Mouse (Mus musculus): ENCODE data around the gene Iqcn. TPM values are rescaled to one million over a fixed set of nuclear protein-coding genes. Genes with fewer than 3 reads are reported as not detected.

The Iqcn gene
- total and polyA plus RNA-seq, 3 experiments = not detected

DNA sequence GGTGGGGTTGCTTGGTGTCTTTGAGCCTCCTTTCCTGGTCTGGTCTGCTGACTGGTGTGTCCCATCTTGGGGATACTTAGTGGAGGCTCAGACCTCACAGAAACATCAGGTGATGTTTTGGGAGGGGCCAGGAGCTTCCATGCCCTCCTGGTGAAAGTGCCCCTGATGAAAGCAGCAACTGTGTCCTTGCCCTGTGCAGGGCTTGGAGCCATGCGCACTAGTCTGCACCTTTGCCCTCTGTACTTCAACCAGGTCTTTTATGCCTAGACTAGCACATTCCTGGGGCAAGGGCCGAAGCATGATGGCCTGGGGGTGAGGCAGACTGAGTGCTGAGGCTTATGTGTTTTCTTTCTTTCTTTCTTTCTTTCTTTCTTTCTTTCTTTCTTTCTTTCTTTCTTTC is 37.7 kb upstream of the Iqcn start:
- DNase-seq (ENCODE audit: low read depth, low spot score) = no peak
- Histone ChIP-seq H3K9ac (ENCODE audit: control insufficient read depth, low read depth, low read length, poor library complexity, severe bottlenecking) (no peak overlapping the region), H3K9me3 (replicated peaks; ENCODE audit: insufficient read depth, low read length) (no peaks in the 10 kb centered on the region), H3K36me3 (ENCODE audit: control insufficient read depth in 1 of 2, insufficient read depth in 2 of 2, low read length in 2 of 2) (0 out of 4 replicates have a peak, but pooled peaks cover 0 to 2% of the 10 kb centered on the region in 2 experiments), H3K4me1 (ENCODE audit: control insufficient read depth in 1 of 2, insufficient read depth in 2 of 2, low read length in 2 of 2) (peaks cover 0 to 4% of the 10 kb centered on the region in 2 experiments; a peak in 3 of 4 replicates), H3K79me2 (ENCODE audit: control insufficient read depth, insufficient read depth, low read length, poor library complexity) (no peaks in the 10 kb centered on the region), H3K27me3 (ENCODE audit: control insufficient read depth in 1 of 2, insufficient read depth in 2 of 2, low read length in 2 of 2) (no peaks in the 10 kb centered on the region), H3K27ac (ENCODE audit: control insufficient read depth, low read depth, low read length) (no peak overlapping the region), H3K4me3 (ENCODE audit: control insufficient read depth in 1 of 2, insufficient read depth in 1 of 2, low read depth in 2 of 2, low read length in 2 of 2) (no peak overlapping the region)
- TF ChIP-seq TCF12 (IDR thresholded peaks at IDR 0.05; ENCODE audit: low read depth, low read length) = no peak
- no peak for TF ChIP-seq ZNF384 (IDR thresholded peaks at IDR 0.05; ENCODE audit: low read depth, low read length)
- no peak for TF ChIP-seq E2F4 (IDR thresholded peaks at IDR 0.05; ENCODE audit: borderline replicate concordance, low read depth, low read length)
- no peak for TF ChIP-seq SIN3A (IDR thresholded peaks at IDR 0.05; ENCODE audit: low read length)
- no peak for TF ChIP-seq BHLHE40 (IDR thresholded peaks at IDR 0.05; ENCODE audit: borderline replicate concordance, low read depth, low read length)
- no peak for TF ChIP-seq HCFC1 (IDR thresholded peaks at IDR 0.05; ENCODE audit: low read depth, low read length)
- no peak for TF ChIP-seq MAFK (IDR thresholded peaks at IDR 0.05; ENCODE audit: borderline replicate concordance, low read depth, low read length)
- no peak for TF ChIP-seq MEF2A (IDR thresholded peaks at IDR 0.05; ENCODE audit: extremely low read depth, insufficient replicate concordance, low read depth, low read length, poor library complexity, severe bottlenecking)
- TF ChIP-seq GABPA (IDR thresholded peaks at IDR 0.05; ENCODE audit: low read depth, low read length) = no peak
- no peak for TF ChIP-seq ZC3H11A (IDR thresholded peaks at IDR 0.05; ENCODE audit: low read depth, low read length)

DNA sequence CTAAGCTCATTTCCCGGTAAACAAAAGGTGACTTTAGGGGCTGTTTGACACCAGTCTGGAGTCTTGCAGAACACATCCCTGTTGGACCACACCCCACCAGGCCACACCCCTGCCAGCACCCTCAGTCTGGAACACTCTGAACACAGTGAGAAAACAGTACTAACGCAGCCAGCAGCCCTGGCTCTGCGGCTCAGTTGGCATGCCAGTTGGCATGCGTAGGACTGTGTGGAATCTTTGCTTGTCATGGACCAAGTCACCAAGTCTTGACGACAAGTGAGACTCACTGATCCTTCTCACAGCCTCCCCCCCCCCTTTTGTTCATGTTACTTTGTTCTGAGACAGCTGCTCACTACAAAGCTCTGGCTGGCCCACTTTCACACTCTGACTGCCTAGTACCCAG is 36.2 kb upstream of the Iqcn start:
- Histone ChIP-seq H3K9ac (ENCODE audit: control insufficient read depth, low read depth, low read length, poor library complexity, severe bottlenecking) (no peak overlapping the region), H3K4me3 (ENCODE audit: control insufficient read depth in 1 of 2, insufficient read depth in 1 of 2, low read depth in 2 of 2, low read length in 2 of 2) (no peak overlapping the region), H3K79me2 (ENCODE audit: control insufficient read depth, insufficient read depth, low read length, poor library complexity) (no peaks in the 10 kb centered on the region), H3K4me1 (ENCODE audit: control insufficient read depth in 1 of 2, insufficient read depth in 2 of 2, low read length in 2 of 2) (peaks cover 0 to 7% of the 10 kb centered on the region in 2 experiments; a peak in 2 of 4 replicates), H3K36me3 (ENCODE audit: control insufficient read depth in 1 of 2, insufficient read depth in 2 of 2, low read length in 2 of 2) (0 out of 4 replicates have a peak, but pooled peaks cover 0 to 2% of the 10 kb centered on the region in 2 experiments), H3K27ac (ENCODE audit: control insufficient read depth, low read depth, low read length) (no peak overlapping the region), H3K9me3 (replicated peaks; ENCODE audit: insufficient read depth, low read length) (no peaks in the 10 kb centered on the region), H3K27me3 (ENCODE audit: control insufficient read depth in 1 of 2, insufficient read depth in 2 of 2, low read length in 2 of 2) (no peaks in the 10 kb centered on the region)
- TF ChIP-seq TAL1 (IDR thresholded peaks at IDR 0.05; ENCODE audit: low read length) (no peak), GABPA (IDR thresholded peaks at IDR 0.05; ENCODE audit: low read depth, low read length) (no peak), HCFC1 (IDR thresholded peaks at IDR 0.05; ENCODE audit: low read depth, low read length) (no peak), CTCF (IDR thresholded peaks at IDR 0.05 in 2 of 3, conservative IDR thresholded peaks at IDR 0.05 in 1 of 3; ENCODE audit: control insufficient read depth in 1 of 3, insufficient read depth in 1 of 3, low read depth in 2 of 3, low read length in 3 of 3, poor library complexity in 1 of 3, severe bottlenecking in 1 of 3) (no peak), MAFK (IDR thresholded peaks at IDR 0.05; ENCODE audit: borderline replicate concordance, low read depth, low read length) (no peak), ZC3H11A (IDR thresholded peaks at IDR 0.05; ENCODE audit: low read depth, low read length) (no peak), MEF2A (IDR thresholded peaks at IDR 0.05; ENCODE audit: extremely low read depth, insufficient replicate concordance, low read depth, low read length, poor library complexity, severe bottlenecking) (no peak), TCF12 (IDR thresholded peaks at IDR 0.05; ENCODE audit: low read depth, low read length) (no peak), BHLHE40 (IDR thresholded peaks at IDR 0.05; ENCODE audit: borderline replicate concordance, low read depth, low read length) (no peak), EP300 (IDR thresholded peaks at IDR 0.05; ENCODE audit: low read depth in 1 of 2, low read length in 2 of 2) (no peak), ELF1 (IDR thresholded peaks at IDR 0.05; ENCODE audit: low read depth, low read length) (no peak), NRF1 (IDR thresholded peaks at IDR 0.05; ENCODE audit: insufficient read depth, low read depth, low read length, poor library complexity, severe bottlenecking) (no peak), GATA1 (IDR thresholded peaks at IDR 0.05; ENCODE audit: low read depth, low read length) (no peak), ZKSCAN1 (IDR thresholded peaks at IDR 0.05; ENCODE audit: low read depth, low read length) (no peak), USF2 (IDR thresholded peaks at IDR 0.05; ENCODE audit: borderline replicate concordance in 1 of 2, insufficient read depth in 1 of 2, low read depth in 1 of 2, low read length in 2 of 2) (no peak), KAT2A (conservative IDR thresholded peaks at IDR 0.05; ENCODE audit: low read depth, low read length) (no peak), MAX (IDR thresholded peaks at IDR 0.05; ENCODE audit: low read length) (no peak), ETS1 (IDR thresholded peaks at IDR 0.05; ENCODE audit: low read depth, low read length) (no peak), UBTF (IDR thresholded peaks at IDR 0.05; ENCODE audit: borderline replicate concordance, insufficient read depth, low read depth, low read length) (no peak)
- DNase-seq (ENCODE audit: low read depth, low spot score) = no peak
